Mouse (Mus musculus): Measurements from ENCODE around the gene Wdr27. TPM values are rescaled to one million over a fixed set of nuclear protein-coding genes. Genes with fewer than 3 reads are reported as not detected.

Gene Wdr27
- 4.9 and 7.7 TPM in 2 replicates for polyA plus RNA-seq (2012; rRNA removed)

DNA sequence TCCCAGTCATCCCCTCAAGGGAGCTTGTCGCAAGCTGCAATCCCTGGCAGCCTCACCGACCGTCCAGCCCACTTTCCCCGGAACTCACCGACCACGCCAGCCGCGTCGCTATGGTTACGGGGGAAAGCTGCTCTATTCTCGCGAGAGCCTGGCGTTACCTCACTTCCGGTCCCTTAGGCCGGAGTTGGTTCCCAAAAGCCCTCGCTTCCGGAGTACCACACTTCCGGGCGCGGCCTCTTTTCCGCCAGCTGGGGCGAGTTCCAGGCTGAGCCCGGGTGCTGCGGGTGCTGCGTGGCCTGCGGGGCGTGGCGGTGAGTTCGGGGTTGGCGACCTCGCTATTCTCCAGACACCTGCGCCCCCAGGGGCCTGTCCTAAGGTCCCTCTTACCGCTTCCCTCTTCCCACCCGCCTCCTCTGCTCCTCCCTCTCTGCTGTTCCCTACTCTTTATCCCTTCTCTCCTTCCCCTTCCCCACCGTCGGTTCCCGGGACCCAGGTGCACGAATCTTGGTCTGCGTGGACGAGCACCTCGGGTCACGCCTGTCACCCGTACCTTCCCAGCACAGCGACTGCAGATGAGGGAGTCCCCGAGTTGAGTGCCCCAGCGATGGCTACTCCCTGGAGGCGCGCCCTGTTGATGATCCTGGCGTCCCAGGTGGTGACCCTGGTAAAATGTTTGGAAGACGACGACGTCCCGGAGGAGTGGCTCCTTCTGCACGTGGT lies at the start of gene Wdr27, which contains the start of gene 1600012H06Rik:
Wdr27 (minus strand) TSS at position 150 of the 720 bp plus-strand sequence.
1600012H06Rik (plus strand) TSS at position 176 of the 720 bp plus-strand sequence.

DNA sequence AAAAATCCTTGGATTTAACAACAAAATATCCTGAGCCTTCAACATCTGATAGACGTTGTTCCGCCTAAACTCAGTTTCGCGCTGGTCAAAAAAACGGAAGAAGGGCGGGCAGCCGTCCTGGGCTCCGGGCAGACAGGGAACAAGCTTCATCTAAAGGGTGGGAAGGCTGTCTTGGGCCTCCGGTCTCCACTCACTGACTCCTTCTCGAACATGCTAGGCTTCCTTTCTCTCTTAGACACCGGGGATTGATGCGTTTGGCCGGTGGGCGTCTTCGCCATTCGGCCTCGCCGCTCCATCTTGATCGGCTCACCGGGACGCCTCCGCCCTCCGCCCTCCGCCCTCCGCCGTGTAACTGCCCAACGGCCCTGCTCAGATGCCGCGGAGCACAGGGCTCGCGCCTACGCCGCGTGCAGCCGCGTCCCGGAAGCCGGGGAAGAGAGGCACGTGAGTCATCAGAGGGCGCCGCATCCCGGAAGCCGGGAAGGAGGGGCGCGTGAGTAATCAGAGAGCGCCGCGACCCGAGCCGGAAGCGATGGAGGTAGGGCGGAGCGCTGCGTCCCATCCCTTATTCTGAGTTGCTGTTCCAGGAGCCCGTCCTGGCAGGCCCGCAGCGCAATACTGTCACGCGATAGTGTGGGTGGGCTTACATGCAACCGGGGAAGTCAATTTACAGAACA lies 35.5 kb upstream of the Wdr27 start, which contains the start of the genes 9030025P20Rik and Gm3417:
9030025P20Rik (plus strand) TSS at position 107 of the 677 bp plus-strand sequence.
Gm3417 (minus strand) TSS at position 429 of the 677 bp plus-strand sequence.

DNA sequence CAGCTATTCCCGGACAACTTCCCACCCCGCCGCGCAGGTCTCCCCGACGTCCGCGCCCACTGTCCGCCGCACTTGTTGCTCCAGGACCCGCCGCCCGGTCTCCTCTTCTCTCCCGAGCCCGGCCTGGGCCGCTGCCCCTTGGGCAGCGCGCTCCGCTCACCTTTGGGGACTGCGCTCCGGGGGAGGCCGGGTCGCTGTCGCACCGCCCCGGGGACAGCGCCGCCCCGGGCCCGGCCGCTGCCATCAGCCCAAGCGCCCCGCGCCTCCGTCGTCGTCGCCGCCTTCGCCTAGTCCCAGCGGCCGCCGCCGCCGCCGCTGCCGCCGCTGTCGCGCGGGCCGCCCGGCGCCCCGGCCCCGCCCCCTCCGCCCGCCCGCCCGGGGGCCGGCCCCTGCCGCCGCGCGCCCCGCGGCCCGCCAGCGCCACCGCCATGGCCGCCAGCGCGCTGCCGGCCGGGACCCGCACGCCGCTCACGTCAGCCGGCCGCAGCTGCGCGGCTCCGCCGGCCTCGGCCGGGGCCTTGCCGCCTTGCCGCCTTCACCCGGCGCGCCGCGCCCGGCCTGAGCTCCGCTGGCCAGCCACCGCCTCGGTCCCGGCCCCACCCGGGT lies 18.1 kb upstream of the Wdr27 start, which contains the start of gene Phf10:
Phf10 (minus strand) TSS at position 323 of the 606 bp plus-strand sequence.

Other genes with a start within 250 kb of the Wdr27 start
- 12.0 and 12.2 TPM in 2 replicates for gene Thbs2, start 248.9 kb downstream of the Wdr27 start, polyA plus RNA-seq (2012; rRNA removed)
- 18.4 and 21.3 TPM in 2 replicates for gene 1600012H06Rik, start within 50 bp of the Wdr27 start, polyA plus RNA-seq (2012; rRNA removed)
- 11.1 and 12.8 TPM in 2 replicates for gene Phf10, start 18.1 kb upstream of the Wdr27 start, polyA plus RNA-seq (2012; rRNA removed)
- 4.3 and 4.7 TPM in 2 replicates for gene 9030025P20Rik, start 35.3 kb upstream of the Wdr27 start, polyA plus RNA-seq (2012; rRNA removed)
- 0.25 TPM in 1 of 2 replicates, not detected in the other for gene Gm3417, start 35.6 kb upstream of the Wdr27 start, polyA plus RNA-seq (2012; rRNA removed)
- 0.71 and 0.73 TPM in 2 replicates for gene Gm3435, start 67.0 kb upstream of the Wdr27 start, polyA plus RNA-seq (2012; rRNA removed)
- 16.2 and 18.6 TPM in 2 replicates for gene Ermard, start 98.0 kb upstream of the Wdr27 start, polyA plus RNA-seq (2012; rRNA removed)
- gene Tcte3, start 98.3 kb upstream of the Wdr27 start, polyA plus RNA-seq (2012; rRNA removed), result not detected in 2 replicates
- 0.42 and 0.64 TPM in 2 replicates for gene Gm3448, start 98.4 kb upstream of the Wdr27 start, polyA plus RNA-seq (2012; rRNA removed)

Data from colon, adult 2 months (tissue).